Mouse (Mus musculus): ENCODE results near the gene Cep170b. TPM values are rescaled to one million over a fixed set of nuclear protein-coding genes. Genes with fewer than 3 reads are reported as not detected.

The Cep170b gene
- total RNA-seq (2014; rRNA removed) (125 and 140 TPM in 2 replicates), polyA plus RNA-seq (2015; fragmentation: Nextera tagmentation; extraction: Ambion mirVana) (42.7 and 46.4 TPM in 2 replicates)

- Histone ChIP-seq H3K4me1 (ENCODE audit: insufficient read depth, low read length) (peaks cover 6% of the 10 kb centered on the region; the same call in 1 of the 2 replicates), H3K36me3 (ENCODE audit: insufficient read depth, low read length) (no peaks in the 10 kb centered on the region), H3K4me2 (ENCODE audit: low read depth, low read length, poor library complexity, severe bottlenecking) (peak within 1 kb of the TSS; percentile 91), H3K4me3 (ENCODE audit: low read depth, low read length) (peak within 1 kb of the TSS; percentile 86), H3K9me3 (ENCODE audit: low read length) (no peaks in the 10 kb centered on the region), H3K27ac (ENCODE audit: low read depth, low read length) (peak within 1 kb of the TSS; percentile 67; the same call in 1 of the 2 replicates), H3K27me3 (ENCODE audit: insufficient read depth, low read length) (no peaks in the 10 kb centered on the region), H3K9ac (replicated peaks; ENCODE audit: low read length, poor library complexity, severe bottlenecking) (peak within 1 kb of the TSS; percentile 96; the same call in 1 of the 2 replicates)
- WGBS: 73% methylated on average over 6 of the region's 6 CpGs
- TF ChIP-seq CTCF (IDR thresholded peaks at IDR 0.05): no peak
- ATAC-seq (ENCODE audit: low FRiP score) (no peak), DNase-seq (ENCODE audit: low spot score) (no peak)
These were observed at the start of gene Cep170b for GRCm38 (mm10) chr12:112720216-112720615. Cep170b (plus strand) TSS chr12:112720455.

GRCm38 (mm10) chr12:112670718-112671393, 49.4 kb upstream of the Cep170b start:
- H3K9ac ChIP-seq (replicated peaks; ENCODE audit: low read length, poor library complexity, severe bottlenecking): no peak overlapping the region
- DNase-seq (ENCODE audit: low spot score) (no peak), ATAC-seq (ENCODE audit: low FRiP score) (no peak)
- WGBS: 46% methylated on average over 8 of the region's 9 CpGs
- peaks cover 39% of the 10 kb centered on the region for H3K36me3 ChIP-seq (ENCODE audit: insufficient read depth, low read length)
- no peak overlapping the region for H3K4me2 ChIP-seq (ENCODE audit: low read depth, low read length, poor library complexity, severe bottlenecking)
- no peak overlapping the region for H3K27ac ChIP-seq (ENCODE audit: low read depth, low read length)
- TF ChIP-seq CTCF (IDR thresholded peaks at IDR 0.05): no peak
- H3K4me1 ChIP-seq (ENCODE audit: insufficient read depth, low read length): peaks cover 20% of the 10 kb centered on the region
- H3K4me3 ChIP-seq (ENCODE audit: low read depth, low read length): no peak overlapping the region
- H3K9me3 ChIP-seq (ENCODE audit: low read length): no peaks in the 10 kb centered on the region
- no peaks in the 10 kb centered on the region for H3K27me3 ChIP-seq (ENCODE audit: insufficient read depth, low read length)

GRCm38 (mm10) chr12:112671891-112672290, 48.4 kb upstream of the Cep170b start:
- no peak overlapping the region for H3K9ac ChIP-seq (replicated peaks; ENCODE audit: low read length, poor library complexity, severe bottlenecking)
- peak; percentile 39 for TF ChIP-seq CTCF (IDR thresholded peaks at IDR 0.05)
- no peak for DNase-seq (ENCODE audit: low spot score)
- H3K27me3 ChIP-seq (ENCODE audit: insufficient read depth, low read length): no peaks in the 10 kb centered on the region
- peaks cover 16% of the 10 kb centered on the region for H3K4me1 ChIP-seq (ENCODE audit: insufficient read depth, low read length)
- 82% methylated on average over 7 of the region's 7 CpGs for WGBS
- ATAC-seq (ENCODE audit: low FRiP score): no peak
- no peak overlapping the region for H3K4me3 ChIP-seq (ENCODE audit: low read depth, low read length)
- peak overlapping the region; percentile 92 for H3K4me2 ChIP-seq (ENCODE audit: low read depth, low read length, poor library complexity, severe bottlenecking)
- H3K9me3 ChIP-seq (ENCODE audit: low read length): no peaks in the 10 kb centered on the region
- peaks cover 39% of the 10 kb centered on the region for H3K36me3 ChIP-seq (ENCODE audit: insufficient read depth, low read length)
- H3K27ac ChIP-seq (ENCODE audit: low read depth, low read length): no peak overlapping the region

- ATAC-seq (ENCODE audit: low FRiP score) (peak; percentile 41; the same call in 1 of the 2 replicates), DNase-seq (ENCODE audit: low spot score) (peak; percentile 61)
- H3K27ac ChIP-seq (ENCODE audit: low read depth, low read length): peak overlapping the region; percentile 75
- H3K9ac ChIP-seq (replicated peaks; ENCODE audit: low read length, poor library complexity, severe bottlenecking): peak overlapping the region; percentile 73
- H3K4me1 ChIP-seq (ENCODE audit: insufficient read depth, low read length): peaks cover 16% of the 10 kb centered on the region
- H3K27me3 ChIP-seq (ENCODE audit: insufficient read depth, low read length): no peaks in the 10 kb centered on the region
- peak; percentile 41; the same call in 1 of the 2 replicates for TF ChIP-seq CTCF (IDR thresholded peaks at IDR 0.05)
- no peaks in the 10 kb centered on the region for H3K9me3 ChIP-seq (ENCODE audit: low read length)
- peaks cover 32% of the 10 kb centered on the region for H3K36me3 ChIP-seq (ENCODE audit: insufficient read depth, low read length)
- H3K4me3 ChIP-seq (ENCODE audit: low read depth, low read length): peak overlapping the region; percentile 57
- whole genome bisulfite sequencing: 3% methylated on average over 20 of the region's 21 CpGs
- peak overlapping the region; percentile 92 for H3K4me2 ChIP-seq (ENCODE audit: low read depth, low read length, poor library complexity, severe bottlenecking)
These were observed 47.3 kb upstream of the Cep170b start for GRCm38 (mm10) chr12:112672744-112673575.

GRCm38 (mm10) chr12:112673576-112674091, 46.6 kb upstream of the Cep170b start:
- Histone ChIP-seq H3K4me3 (ENCODE audit: low read depth, low read length) (peak overlapping the region; percentile 57), H3K9ac (replicated peaks; ENCODE audit: low read length, poor library complexity, severe bottlenecking) (peak overlapping the region; percentile 73), H3K27me3 (ENCODE audit: insufficient read depth, low read length) (0 out of 2 replicates have a peak, but pooled peaks cover 3% of the 10 kb centered on the region), H3K36me3 (ENCODE audit: insufficient read depth, low read length) (peaks cover 25% of the 10 kb centered on the region), H3K9me3 (ENCODE audit: low read length) (no peaks in the 10 kb centered on the region), H3K27ac (ENCODE audit: low read depth, low read length) (peak overlapping the region; percentile 75), H3K4me2 (ENCODE audit: low read depth, low read length, poor library complexity, severe bottlenecking) (peak overlapping the region; percentile 92), H3K4me1 (ENCODE audit: insufficient read depth, low read length) (peaks cover 16% of the 10 kb centered on the region)
- TF ChIP-seq CTCF (IDR thresholded peaks at IDR 0.05): no peak
- ATAC-seq (ENCODE audit: low FRiP score) (peak; percentile 9), DNase-seq (ENCODE audit: low spot score) (peak; percentile 53)
- 1% methylated on average over 28 of the region's 68 CpGs for whole genome bisulfite sequencing

Data from midbrain, postnatal 0 days (tissue).